Mouse (Mus musculus) heart, adult 2 months (tissue): ENCODE results near the gene Gm5580.
"Not testable (repeated sequence)": the region's sequence is repeated elsewhere in the genome, so short reads cannot be mapped to it uniquely, and the experiment has no call there.

ENCODE experiments used
- CTCF ChIP-seq: fragments of 200-600 bp; IDR thresholded peaks from 2 replicates; pipeline ENCODE4 v1.8.1; 2022; ENCODE audit warnings: antibody characterized with exemption, mild to moderate bottlenecking, moderate library complexity
- POLR2A ChIP-seq: fragments of 200-500 bp; IDR thresholded peaks from 2 replicates; pipeline ENCODE4 v1.6.1; 2011; ENCODE audit warnings: mild to moderate bottlenecking, low read depth, low read length, control low read depth; ENCODE audit not compliant: insufficient read depth

DNA sequence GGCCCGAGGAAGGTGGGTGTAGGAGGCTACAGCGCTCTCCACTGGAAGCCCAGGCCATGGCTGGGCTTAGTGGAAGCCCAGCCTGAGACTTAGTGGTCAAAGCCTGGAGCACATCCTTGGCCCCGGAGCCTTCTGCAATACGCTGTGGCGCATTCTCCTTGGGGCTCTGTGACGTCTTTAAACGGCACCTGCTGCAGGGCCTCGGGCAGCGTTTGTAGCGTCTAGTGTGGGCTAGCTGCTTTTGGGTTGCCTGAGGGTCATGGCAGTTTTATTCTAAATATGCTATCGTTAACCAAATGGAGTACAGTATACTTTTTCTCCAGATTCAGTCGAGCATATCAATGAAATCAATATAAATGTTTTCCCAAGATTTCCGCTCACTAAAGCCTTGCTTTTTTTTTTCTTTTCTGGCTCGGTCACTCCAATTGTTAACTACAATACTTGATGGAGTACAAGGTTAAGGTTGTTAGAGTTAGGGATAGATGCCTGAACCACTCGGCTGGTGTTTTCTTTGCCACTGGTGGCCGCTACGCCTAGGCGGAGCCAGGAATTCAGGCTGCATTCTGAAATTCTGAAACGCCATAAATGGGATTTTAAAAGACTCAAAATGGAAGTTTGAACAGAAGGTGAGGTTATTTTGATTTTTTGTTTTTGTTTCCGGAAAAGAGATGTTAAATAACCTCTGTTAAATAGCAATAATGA lies 44.5 kb upstream of the Gm5580 start, which contains the start of gene Olfr212:
- TF ChIP-seq CTCF, POLR2A: not testable (repeated sequence)
